Mouse (Mus musculus): ENCODE data around the gene A030005K14Rik.

GRCm38 (mm10) chr1:83091268-83091667 is 32.1 kb upstream of the A030005K14Rik start:
- TF ChIP-seq CTCF (IDR thresholded peaks at IDR 0.05; ENCODE audit: extremely low read depth, insufficient read length, insufficient replicate concordance, low read depth, low read length) = no peak
- TF ChIP-seq POLR2A (IDR thresholded peaks at IDR 0.05; ENCODE audit: low read depth, low read length) = no peak
